Mouse (Mus musculus): Measurements from ENCODE around the gene Prn.

The Prn gene

GRCm38 (mm10) chr2:131906846-131907245, 2.9 kb upstream of the Prn start:
- no peak for DNase-seq (ENCODE audit: low spot score)

- DNase-seq (ENCODE audit: low spot score) = no peak
These were observed 2.4 kb upstream of the Prn start for GRCm38 (mm10) chr2:131907311-131907710.

- DNase-seq (ENCODE audit: low spot score) = no peak
These were observed 1.4 kb upstream of the Prn start for GRCm38 (mm10) chr2:131908351-131908861.

- DNase-seq (ENCODE audit: low spot score) = no peak
These were observed 851 bp upstream of the Prn start for GRCm38 (mm10) chr2:131908906-131909305.

GRCm38 (mm10) chr2:131910847-131911246, 1.1 kb downstream of the Prn start:
- no peak for DNase-seq (ENCODE audit: low spot score)

GRCm38 (mm10) chr2:131911341-131911740, 1.6 kb downstream of the Prn start:
- no peak for DNase-seq (ENCODE audit: low spot score)

- no peak for DNase-seq (ENCODE audit: low spot score)
These were observed 2.9 kb downstream of the Prn start for GRCm38 (mm10) chr2:131912526-131913258.

- no peak for DNase-seq (ENCODE audit: low spot score)
These were observed 22.6 kb downstream of the Prn start for GRCm38 (mm10) chr2:131932275-131932902.

- no peak for DNase-seq (ENCODE audit: low spot score)
These were observed 23.3 kb downstream of the Prn start for GRCm38 (mm10) chr2:131933013-131933412.

- no peak for DNase-seq (ENCODE audit: low spot score)
These were observed 23.8 kb downstream of the Prn start for GRCm38 (mm10) chr2:131933598-131933997.

GRCm38 (mm10) chr2:131934243-131934642, 24.5 kb downstream of the Prn start:
- DNase-seq (ENCODE audit: low spot score) = no peak

- no peak for DNase-seq (ENCODE audit: low spot score)
These were observed 25.8 kb downstream of the Prn start for GRCm38 (mm10) chr2:131935390-131936105.

- DNase-seq (ENCODE audit: low spot score) = no peak
These were observed 26.7 kb downstream of the Prn start for GRCm38 (mm10) chr2:131936410-131936809.

- DNase-seq (ENCODE audit: low spot score) = no peak
These were observed 29.8 kb downstream of the Prn start for GRCm38 (mm10) chr2:131939404-131940111.

- no peak for DNase-seq (ENCODE audit: low spot score)
These were observed 30.7 kb downstream of the Prn start for GRCm38 (mm10) chr2:131940506-131940905.

- DNase-seq (ENCODE audit: low spot score) = no peak
These were observed 31.7 kb downstream of the Prn start for GRCm38 (mm10) chr2:131941501-131941900.

GRCm38 (mm10) chr2:131944370-131944769, 34.6 kb downstream of the Prn start:
- DNase-seq (ENCODE audit: low spot score) = no peak

- no peak for DNase-seq (ENCODE audit: low spot score)
These were observed 35.5 kb downstream of the Prn start for GRCm38 (mm10) chr2:131945225-131945624.

GRCm38 (mm10) chr2:131945765-131946164, 36.0 kb downstream of the Prn start:
- DNase-seq (ENCODE audit: low spot score) = no peak

- no peak for DNase-seq (ENCODE audit: low spot score)
These were observed 36.6 kb downstream of the Prn start for GRCm38 (mm10) chr2:131946351-131946750.

GRCm38 (mm10) chr2:131948156-131948555, 38.4 kb downstream of the Prn start:
- no peak for DNase-seq (ENCODE audit: low spot score)

All from yolk sac, embryonic 10.5 days (tissue).